Mouse (Mus musculus) right cerebral cortex, postnatal 10 days (tissue): ENCODE data around the gene BC030870.

Experiments used
- DNase-seq, 2 experiments: peaks; one replicate each; pipeline ENCODE4 v3.0.0; 2021; ENCODE audit warnings: low spot score in 2 of 2

The BC030870 gene

GRCm38 (mm10) chr8:65129199-65129788 lies at the start of gene BC030870:
TSS of gene BC030870 (minus strand) at chr8:65129563.
- DNase-seq, result no peak

GRCm38 (mm10) chr8:65174746-65175476 lies 45.5 kb upstream of the BC030870 start:
- DNase-seq, result no peak

- no peak for DNase-seq
Measured at GRCm38 (mm10) chr8:65169184-65169583, 39.8 kb upstream of the BC030870 start.

- DNase-seq, result peak; percentile 76 to 77
Measured at GRCm38 (mm10) chr8:65160676-65161075, 31.3 kb upstream of the BC030870 start.

- peak; percentile 47 to 62 for DNase-seq
Measured at GRCm38 (mm10) chr8:65159096-65159748, 29.9 kb upstream of the BC030870 start.

- DNase-seq, result peak; percentile 39 to 51
Measured at GRCm38 (mm10) chr8:65157901-65158300, 28.5 kb upstream of the BC030870 start.

GRCm38 (mm10) chr8:65138830-65139466 lies 9.6 kb upstream of the BC030870 start:
- no peak for DNase-seq

GRCm38 (mm10) chr8:65126454-65126853 lies 2.9 kb downstream of the BC030870 start:
- no peak for DNase-seq

- DNase-seq, result no peak
Measured at GRCm38 (mm10) chr8:65126014-65126413, 3.3 kb downstream of the BC030870 start.

GRCm38 (mm10) chr8:65112092-65112491 lies 17.3 kb downstream of the BC030870 start:
- no peak for DNase-seq

GRCm38 (mm10) chr8:65110285-65110691 lies 19.1 kb downstream of the BC030870 start:
- DNase-seq, result peak; percentile 76 to 85

- no peak for DNase-seq
Measured at GRCm38 (mm10) chr8:65108936-65109335, 20.4 kb downstream of the BC030870 start.

- DNase-seq, result no peak
Measured at GRCm38 (mm10) chr8:65107936-65108718, 21.2 kb downstream of the BC030870 start.

- no peak for DNase-seq
Measured at GRCm38 (mm10) chr8:65104041-65104440, 25.3 kb downstream of the BC030870 start.

- DNase-seq, result no peak
Measured at GRCm38 (mm10) chr8:65103632-65104031, 25.7 kb downstream of the BC030870 start.

GRCm38 (mm10) chr8:65099735-65100134 lies 29.6 kb downstream of the BC030870 start:
- DNase-seq, result no peak

- DNase-seq, result no peak
Measured at GRCm38 (mm10) chr8:65097760-65098415, 31.5 kb downstream of the BC030870 start.

- DNase-seq, result no peak
Measured at GRCm38 (mm10) chr8:65089781-65090180, 39.6 kb downstream of the BC030870 start.

- no peak for DNase-seq
Measured at GRCm38 (mm10) chr8:65088120-65088519, 41.2 kb downstream of the BC030870 start.

- no peak for DNase-seq
Measured at GRCm38 (mm10) chr8:65087711-65088110, 41.7 kb downstream of the BC030870 start.

- DNase-seq, result no peak
Measured at GRCm38 (mm10) chr8:65085680-65086079, 43.7 kb downstream of the BC030870 start.
